ENCODE assay signal across 10 mouse cellular contexts in genomic region chr12:107879114-107879777, GRCm38 (mm10).
"Had no signal": no experiment of that assay in that cellular context is flagged by ENCODE, and none has a peak within 500 bp of the region (broad histone marks: within the 10 kb centered on the region; RNA-seq: fewer than 3 reads in every experiment).

No protein-coding gene starts in this region.

- H3K9me3 ChIP-seq: kidney, embryonic 15.5 days; liver, embryonic 15.5 days had no signal

- H3K36me3 ChIP-seq: kidney, embryonic 15.5 days; liver, embryonic 15.5 days; midbrain, embryonic 13.5 days had no signal

- DNase-seq: kidney, postnatal 14 days; lung, adult 2 months; lung, postnatal 36 days; right cerebral cortex, postnatal 14 days; thymus, postnatal 36 days had no signal

- H3K4me3 ChIP-seq: kidney, embryonic 15.5 days; liver, embryonic 15.5 days; midbrain, embryonic 13.5 days had no signal

- H3K27ac ChIP-seq: kidney, embryonic 15.5 days; liver, embryonic 15.5 days; midbrain, embryonic 13.5 days had no signal

- H3K4me1 ChIP-seq: liver, embryonic 15.5 days had no signal

- H3K9ac ChIP-seq: kidney, embryonic 15.5 days; liver, embryonic 15.5 days; midbrain, embryonic 13.5 days had no signal

- H3K4me2 ChIP-seq: kidney, embryonic 15.5 days; liver, embryonic 11.5 days; liver, embryonic 15.5 days; midbrain, embryonic 13.5 days had no signal

- ATAC-seq: lung, postnatal 0 days had no signal

- H3K27me3 ChIP-seq: kidney, embryonic 15.5 days; liver, embryonic 15.5 days; midbrain, embryonic 13.5 days had no signal
